Mouse (Mus musculus) CH12.LX (cell line): ENCODE results near the gene Nkx3-2. TPM values are rescaled to one million over a fixed set of nuclear protein-coding genes. Genes with fewer than 3 reads are reported as not detected.

Experiments
- DNase-seq: peaks from one replicate; pipeline ENCODE4 v3.0.0-alpha.2; 2013; ENCODE audit errors: extremely low read depth
- H3K27ac ChIP-seq: 2 replicates; pipeline ENCODE4 v1.5.1; 2012; ENCODE audit warnings: low read depth, mild to moderate bottlenecking, control low read depth, moderate library complexity; ENCODE audit not compliant: insufficient read depth
- H3K27me3 ChIP-seq: replicated peaks from 2 replicates; pipeline ENCODE3; 2012; ENCODE audit warnings: inconsistent platforms
- H3K36me3 ChIP-seq, 2 experiments: replicated peaks in 1 of 2; 2 replicates each; pipeline versions ENCODE3 to v1.6.1; 2012; ENCODE audit warnings: inconsistent platforms in 1 of 2, low read length in 1 of 2, mild to moderate bottlenecking in 1 of 2, mixed read lengths in 1 of 2, moderate library complexity in 1 of 2; ENCODE audit not compliant: control insufficient read depth in 1 of 2, insufficient read depth in 1 of 2
- H3K4me1 ChIP-seq, 2 experiments: 2 replicates each; pipeline ENCODE4 v1.6.1; 2012; ENCODE audit warnings: inconsistent platforms in 1 of 2, moderate library complexity in 1 of 2; ENCODE audit not compliant: insufficient read depth in 2 of 2, control insufficient read depth in 1 of 2
- H3K4me2 ChIP-seq: 2 replicates; pipeline ENCODE4 v1.6.1; 2012; ENCODE audit warnings: low read depth, mild to moderate bottlenecking, control low read depth; ENCODE audit not compliant: poor library complexity, insufficient read depth, severe bottlenecking
- H3K4me3 ChIP-seq, 3 experiments: fragments of 150-350 bp in 1 of 3; sonication (generic) in 1 of 3; replicated peaks in 1 of 3; 2 replicates each; pipeline versions ENCODE3 to v1.5.1; 2011 to 2012; ENCODE audit warnings: low read depth in 2 of 3, low read length in 2 of 3, mild to moderate bottlenecking in 2 of 3, moderate library complexity in 2 of 3, control low read depth in 1 of 3, improper control_type of control experiment in 1 of 3, inconsistent platforms in 1 of 3, mixed read lengths in 1 of 3; ENCODE audit not compliant: poor library complexity in 1 of 3
- H3K79me2 ChIP-seq: replicated peaks from 2 replicates; pipeline ENCODE4 v1.6.1; 2012; ENCODE audit warnings: mild to moderate bottlenecking, moderate library complexity; ENCODE audit not compliant: control insufficient read depth, poor library complexity, insufficient read depth, severe bottlenecking; ENCODE audit errors: extremely low read depth
- H3K9ac ChIP-seq: 2 replicates; pipeline ENCODE4 v1.6.1; 2012; ENCODE audit warnings: low read depth, mild to moderate bottlenecking, control low read depth, moderate library complexity; ENCODE audit not compliant: insufficient read depth
- H3K9me3 ChIP-seq: replicated peaks from 2 replicates; pipeline ENCODE3; 2012; ENCODE audit warnings: low read length, inconsistent platforms, mixed read lengths
- CHD1 ChIP-seq: IDR thresholded peaks from 2 replicates; pipeline ENCODE4 v1.6.1; 2012; ENCODE audit warnings: low read depth, low read length, improper control_type of control experiment, inconsistent platforms
- CHD2 ChIP-seq: IDR thresholded peaks from 2 replicates; pipeline ENCODE4 v1.6.1; 2011; ENCODE audit warnings: low read length, improper control_type of control experiment
- CTCF ChIP-seq, 2 experiments: IDR thresholded peaks in 1 of 2; conservative IDR thresholded peaks in 1 of 2; 2 replicates each; pipeline ENCODE4 v1.5.1; 2011 to 2012; ENCODE audit warnings: low read depth in 2 of 2, low read length in 2 of 2, improper control_type of control experiment in 1 of 2, inconsistent platforms in 1 of 2, mild to moderate bottlenecking in 1 of 2, moderate library complexity in 1 of 2
- ELF1 ChIP-seq: IDR thresholded peaks from 2 replicates; pipeline ENCODE4 v1.6.1; 2014; ENCODE audit warnings: low read depth, mild to moderate bottlenecking, inconsistent platforms, low read length, improper control_type of control experiment
- EP300 ChIP-seq: IDR thresholded peaks from 2 replicates; pipeline ENCODE4 v1.6.1; 2011; ENCODE audit warnings: low read length, improper control_type of control experiment
- ETS1 ChIP-seq: conservative IDR thresholded peaks from 2 replicates; pipeline ENCODE4 v1.6.1; 2012; ENCODE audit warnings: low read depth, mild to moderate bottlenecking, inconsistent platforms, low read length, improper control_type of control experiment, moderate library complexity
- HCFC1 ChIP-seq: IDR thresholded peaks from 2 replicates; pipeline ENCODE4 v1.6.1; 2012; ENCODE audit warnings: low read depth, mild to moderate bottlenecking, inconsistent platforms, low read length, improper control_type of control experiment
- JUN ChIP-seq: IDR thresholded peaks from 2 replicates; pipeline ENCODE4 v1.6.1; 2011; ENCODE audit warnings: low read depth, mild to moderate bottlenecking, low read length, improper control_type of control experiment, moderate library complexity; ENCODE audit not compliant: insufficient read depth
- JUND ChIP-seq: conservative IDR thresholded peaks from 2 replicates; pipeline ENCODE4 v1.6.1; 2011; ENCODE audit warnings: low read depth, low read length, improper control_type of control experiment
- MAX ChIP-seq: IDR thresholded peaks from 2 replicates; pipeline ENCODE4 v1.6.1; 2011; ENCODE audit warnings: low read length, improper control_type of control experiment
- MAZ ChIP-seq: IDR thresholded peaks from 2 replicates; pipeline ENCODE4 v1.6.1; 2012; ENCODE audit warnings: low read depth, mild to moderate bottlenecking, inconsistent platforms, low read length, improper control_type of control experiment, moderate library complexity
- MEF2A ChIP-seq: IDR thresholded peaks from 2 replicates; pipeline ENCODE4 v1.6.1; 2014; ENCODE audit warnings: low read depth, mild to moderate bottlenecking, inconsistent platforms, low read length, improper control_type of control experiment, borderline replicate concordance
- MYC ChIP-seq: IDR thresholded peaks from 2 replicates; pipeline ENCODE4 v1.6.1; 2011; ENCODE audit warnings: low read depth, mild to moderate bottlenecking, improper control_type of control experiment, low read length
- NELFE ChIP-seq: IDR thresholded peaks from 2 replicates; pipeline ENCODE4 v1.6.1; 2011; ENCODE audit warnings: low read depth, low read length, improper control_type of control experiment
- NRF1 ChIP-seq: IDR thresholded peaks from 2 replicates; pipeline ENCODE4 v1.6.1; 2014; ENCODE audit warnings: low read depth, mild to moderate bottlenecking, inconsistent platforms, low read length, improper control_type of control experiment, moderate library complexity
- POLR2A ChIP-seq: IDR thresholded peaks from 2 replicates; pipeline ENCODE4 v1.6.1; 2011; ENCODE audit warnings: low read depth, mild to moderate bottlenecking, improper control_type of control experiment, low read length
- SMC3 ChIP-seq: IDR thresholded peaks from 2 replicates; pipeline ENCODE4 v1.6.1; 2011; ENCODE audit warnings: low read depth, low read length, improper control_type of control experiment
- TBP ChIP-seq: conservative IDR thresholded peaks from 2 replicates; pipeline ENCODE4 v1.6.1; 2011; ENCODE audit warnings: low read depth, low read length, improper control_type of control experiment
- TCF12 ChIP-seq: IDR thresholded peaks from 2 replicates; pipeline ENCODE4 v1.6.1; 2014; ENCODE audit warnings: low read depth, mild to moderate bottlenecking, inconsistent platforms, low read length, improper control_type of control experiment
- UBTF ChIP-seq: IDR thresholded peaks from 2 replicates; pipeline ENCODE4 v1.6.1; 2012; ENCODE audit warnings: low read depth, mild to moderate bottlenecking, inconsistent platforms, low read length, improper control_type of control experiment, moderate library complexity
- USF2 ChIP-seq: conservative IDR thresholded peaks from 2 replicates; pipeline ENCODE4 v1.6.1; 2011; ENCODE audit warnings: low read depth, low read length, improper control_type of control experiment
- ZC3H11A ChIP-seq: IDR thresholded peaks from 2 replicates; pipeline ENCODE4 v1.6.1; 2012; ENCODE audit warnings: low read depth, mild to moderate bottlenecking, inconsistent platforms, low read length, improper control_type of control experiment
- ZKSCAN1 ChIP-seq: IDR thresholded peaks from 2 replicates; pipeline ENCODE4 v1.6.1; 2012; ENCODE audit warnings: low read depth, inconsistent platforms, low read length, improper control_type of control experiment, borderline replicate concordance
- ZNF384 ChIP-seq: IDR thresholded peaks from 2 replicates; pipeline ENCODE4 v1.6.1; 2012; ENCODE audit warnings: low read depth, low read length, improper control_type of control experiment, inconsistent platforms
- dilution Hi-C: fragments of 300-500 bp; cut with MboI; formaldehyde crosslinking; loops from 2 replicates; pipeline ENCODE4 v1.14.3; 2020; ENCODE audit warnings: low sequenced_read_pairs; ENCODE audit not compliant: extremely low pct_unique_long_range_greater_than_20kb, extremely low pct_ligation_motif_present
- in situ Hi-C: fragments of 300-500 bp; cut with MboI; formaldehyde crosslinking; loops from 3 replicates; pipeline ENCODE4 v1.14.3; 2019; ENCODE audit warnings: low sequenced_read_pairs, low pct_ligation_motif_present, low pct_unique_long_range_greater_than_20kb, mixed read lengths
- polyA plus RNA-seq: library from polyadenylated mRNA; unstranded; fragments of >175 nt; gene quantifications from 2 replicates; pipeline ENCODE4 v1.2.1, GENCODE M21; 2012; ENCODE audit warnings: low read depth; ENCODE audit not compliant: insufficient read length
- total RNA-seq, 2 experiments: library from RNA; depleted of rRNA; stranded (reverse); fragments of 300-350 nt in 1 of 2; fragments of >200 nt in 1 of 2; gene quantifications; 2 replicates each; pipeline ENCODE4 v1.2.3; 2012 to 2014

The Nkx3-2 gene
- total and polyA plus RNA-seq, 3 experiments, result not detected

DNA sequence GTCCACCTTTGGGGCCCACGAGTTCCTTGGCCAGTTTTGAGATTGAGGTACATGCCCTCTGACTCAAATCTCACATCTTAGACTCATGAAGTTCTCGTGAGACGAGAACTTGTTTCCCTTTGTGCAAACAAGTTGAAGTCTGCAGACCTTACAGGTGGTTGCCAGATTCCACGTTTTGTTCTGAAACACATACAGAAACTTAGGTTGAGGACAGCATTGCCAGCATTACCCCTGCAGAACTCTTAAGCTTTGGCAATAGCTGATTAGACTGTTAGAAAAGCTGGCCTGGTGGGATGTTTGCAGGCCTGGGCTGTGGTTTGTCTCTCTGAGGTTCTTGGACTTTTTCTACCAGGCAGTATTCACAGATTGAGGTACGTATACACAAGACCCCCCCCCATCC, 7.0 kb downstream of the Nkx3-2 start:
- DNase-seq, result no peak
- dilution Hi-C loops (no loop called here), in situ Hi-C loops (loop anchor here (25.0 kb wide), 1 partner anchor 620 kb away; no protein-coding TSS in a partner anchor)
- no peak overlapping the region for H3K4me3 ChIP-seq
- H3K4me1 ChIP-seq, result no peaks in the 10 kb centered on the region
- H3K9me3 ChIP-seq, result peaks cover 16% of the 10 kb centered on the region
- no peak overlapping the region for H3K9ac ChIP-seq
- no peak overlapping the region for H3K4me2 ChIP-seq
- TF ChIP-seq HCFC1 (no peak), TBP (no peak), CTCF (conservative IDR thresholded peaks at IDR 0.05 in 1 of 2, IDR thresholded peaks at IDR 0.05 in 1 of 2; ENCODE audit: low read depth in 2 of 2, low read length in 2 of 2) (no peak), NRF1 (no peak), CHD1 (no peak), CHD2 (no peak), TCF12 (no peak), NELFE (no peak), ETS1 (no peak), POLR2A (no peak), ZNF384 (no peak), ELF1 (no peak), MAX (no peak), EP300 (no peak), UBTF (no peak), JUND (no peak), USF2 (no peak), MEF2A (no peak)
- H3K27me3 ChIP-seq, result no peaks in the 10 kb centered on the region
- H3K36me3 ChIP-seq, result no peaks in the 10 kb centered on the region
- H3K27ac ChIP-seq, result no peak overlapping the region
- H3K79me2 ChIP-seq, result no peaks in the 10 kb centered on the region

DNA sequence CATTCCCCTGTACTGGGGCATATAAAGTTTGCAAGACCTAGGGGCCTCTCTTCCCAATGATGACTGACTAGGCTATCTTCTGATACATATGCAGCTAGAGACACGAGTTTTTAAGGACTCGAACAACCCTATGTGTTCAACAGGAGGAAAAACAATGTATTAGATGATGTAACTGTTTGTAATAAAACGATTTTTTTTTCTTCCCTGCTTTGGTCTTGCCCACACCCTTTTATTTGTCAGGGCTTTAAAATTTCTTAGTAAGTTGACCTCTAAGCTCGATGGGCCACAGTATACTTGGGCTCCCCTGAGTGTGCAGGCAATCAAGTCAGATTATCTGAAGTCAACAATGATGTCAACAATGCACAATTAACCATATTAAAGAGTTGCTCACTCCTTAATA, 7.9 kb downstream of the Nkx3-2 start:
- H3K27ac ChIP-seq, result no peak overlapping the region
- no peak for DNase-seq
- no peak overlapping the region for H3K4me2 ChIP-seq
- H3K79me2 ChIP-seq, result no peaks in the 10 kb centered on the region
- in situ Hi-C loops (loop anchor here (25.0 kb wide), 1 partner anchor 619 kb away; no protein-coding TSS in a partner anchor), dilution Hi-C loops (no loop called here)
- no peaks in the 10 kb centered on the region for H3K27me3 ChIP-seq
- peaks cover 7% of the 10 kb centered on the region for H3K9me3 ChIP-seq
- H3K4me3 ChIP-seq, result no peak overlapping the region
- H3K9ac ChIP-seq, result no peak overlapping the region
- no peaks in the 10 kb centered on the region for H3K36me3 ChIP-seq
- no peak for TF ChIP-seq POLR2A
- TF ChIP-seq ZKSCAN1, result no peak
- no peak for TF ChIP-seq NRF1
- no peak for TF ChIP-seq SMC3
- no peak for TF ChIP-seq MAZ
- no peak for TF ChIP-seq ZC3H11A
- no peak for TF ChIP-seq MYC
- TF ChIP-seq MAX, result no peak
- TF ChIP-seq JUND, result no peak
- TF ChIP-seq ELF1, result no peak
- no peak for TF ChIP-seq ZNF384
- TF ChIP-seq JUN, result no peak
- TF ChIP-seq EP300, result no peak
- no peaks in the 10 kb centered on the region for H3K4me1 ChIP-seq
